Mouse (Mus musculus) CH12.LX (cell line): Measurements from ENCODE around the gene H2-Eb2. TPM values are rescaled to one million over a fixed set of nuclear protein-coding genes. Genes with fewer than 3 reads are reported as not detected.

Source experiments
- DNase-seq: peaks from one replicate; pipeline ENCODE4 v3.0.0-alpha.2; 2013; ENCODE audit errors: extremely low read depth
- H3K27ac ChIP-seq: 2 replicates; pipeline ENCODE4 v1.5.1; 2012; ENCODE audit warnings: low read depth, mild to moderate bottlenecking, control low read depth, moderate library complexity; ENCODE audit not compliant: insufficient read depth
- H3K27me3 ChIP-seq: replicated peaks from 2 replicates; pipeline ENCODE3; 2012; ENCODE audit warnings: inconsistent platforms
- H3K36me3 ChIP-seq, 2 experiments: replicated peaks in 1 of 2; 2 replicates each; pipeline versions ENCODE3 to v1.6.1; 2012; ENCODE audit warnings: inconsistent platforms in 1 of 2, low read length in 1 of 2, mild to moderate bottlenecking in 1 of 2, mixed read lengths in 1 of 2, moderate library complexity in 1 of 2; ENCODE audit not compliant: control insufficient read depth in 1 of 2, insufficient read depth in 1 of 2
- H3K4me1 ChIP-seq, 2 experiments: 2 replicates each; pipeline ENCODE4 v1.6.1; 2012; ENCODE audit warnings: inconsistent platforms in 1 of 2, moderate library complexity in 1 of 2; ENCODE audit not compliant: insufficient read depth in 2 of 2, control insufficient read depth in 1 of 2
- H3K4me2 ChIP-seq: 2 replicates; pipeline ENCODE4 v1.6.1; 2012; ENCODE audit warnings: low read depth, mild to moderate bottlenecking, control low read depth; ENCODE audit not compliant: poor library complexity, insufficient read depth, severe bottlenecking
- H3K4me3 ChIP-seq, 3 experiments: fragments of 150-350 bp in 1 of 3; sonication (generic) in 1 of 3; replicated peaks in 1 of 3; 2 replicates each; pipeline versions ENCODE3 to v1.5.1; 2011 to 2012; ENCODE audit warnings: low read depth in 2 of 3, low read length in 2 of 3, mild to moderate bottlenecking in 2 of 3, moderate library complexity in 2 of 3, control low read depth in 1 of 3, improper control_type of control experiment in 1 of 3, inconsistent platforms in 1 of 3, mixed read lengths in 1 of 3; ENCODE audit not compliant: poor library complexity in 1 of 3
- H3K79me2 ChIP-seq: replicated peaks from 2 replicates; pipeline ENCODE4 v1.6.1; 2012; ENCODE audit warnings: mild to moderate bottlenecking, moderate library complexity; ENCODE audit not compliant: control insufficient read depth, poor library complexity, insufficient read depth, severe bottlenecking; ENCODE audit errors: extremely low read depth
- H3K9ac ChIP-seq: 2 replicates; pipeline ENCODE4 v1.6.1; 2012; ENCODE audit warnings: low read depth, mild to moderate bottlenecking, control low read depth, moderate library complexity; ENCODE audit not compliant: insufficient read depth
- H3K9me3 ChIP-seq: replicated peaks from 2 replicates; pipeline ENCODE3; 2012; ENCODE audit warnings: low read length, inconsistent platforms, mixed read lengths
- BHLHE40 ChIP-seq: IDR thresholded peaks from 2 replicates; pipeline ENCODE4 v1.6.1; 2011; ENCODE audit warnings: mild to moderate bottlenecking, low read depth, low read length, improper control_type of control experiment
- CHD1 ChIP-seq: IDR thresholded peaks from 2 replicates; pipeline ENCODE4 v1.6.1; 2012; ENCODE audit warnings: low read depth, low read length, improper control_type of control experiment, inconsistent platforms
- CHD2 ChIP-seq: IDR thresholded peaks from 2 replicates; pipeline ENCODE4 v1.6.1; 2011; ENCODE audit warnings: low read length, improper control_type of control experiment
- CTCF ChIP-seq, 2 experiments: IDR thresholded peaks in 1 of 2; conservative IDR thresholded peaks in 1 of 2; 2 replicates each; pipeline ENCODE4 v1.5.1; 2011 to 2012; ENCODE audit warnings: low read depth in 2 of 2, low read length in 2 of 2, improper control_type of control experiment in 1 of 2, inconsistent platforms in 1 of 2, mild to moderate bottlenecking in 1 of 2, moderate library complexity in 1 of 2
- EP300 ChIP-seq: IDR thresholded peaks from 2 replicates; pipeline ENCODE4 v1.6.1; 2011; ENCODE audit warnings: low read length, improper control_type of control experiment
- ETS1 ChIP-seq: conservative IDR thresholded peaks from 2 replicates; pipeline ENCODE4 v1.6.1; 2012; ENCODE audit warnings: low read depth, mild to moderate bottlenecking, inconsistent platforms, low read length, improper control_type of control experiment, moderate library complexity
- IRF4 ChIP-seq: IDR thresholded peaks from 2 replicates; pipeline ENCODE4 v1.6.1; 2014; ENCODE audit warnings: low read depth, mild to moderate bottlenecking, inconsistent platforms, low read length, improper control_type of control experiment
- MAX ChIP-seq: IDR thresholded peaks from 2 replicates; pipeline ENCODE4 v1.6.1; 2011; ENCODE audit warnings: low read length, improper control_type of control experiment
- MAZ ChIP-seq: IDR thresholded peaks from 2 replicates; pipeline ENCODE4 v1.6.1; 2012; ENCODE audit warnings: low read depth, mild to moderate bottlenecking, inconsistent platforms, low read length, improper control_type of control experiment, moderate library complexity
- MEF2A ChIP-seq: IDR thresholded peaks from 2 replicates; pipeline ENCODE4 v1.6.1; 2014; ENCODE audit warnings: low read depth, mild to moderate bottlenecking, inconsistent platforms, low read length, improper control_type of control experiment, borderline replicate concordance
- MXI1 ChIP-seq: IDR thresholded peaks from 2 replicates; pipeline ENCODE4 v1.6.1; 2011; ENCODE audit warnings: mild to moderate bottlenecking, low read depth, low read length, improper control_type of control experiment
- MYC ChIP-seq: IDR thresholded peaks from 2 replicates; pipeline ENCODE4 v1.6.1; 2011; ENCODE audit warnings: low read depth, mild to moderate bottlenecking, improper control_type of control experiment, low read length
- PAX5 ChIP-seq: IDR thresholded peaks from 2 replicates; pipeline ENCODE4 v1.6.1; 2012; ENCODE audit warnings: low read length, inconsistent platforms, mixed read lengths
- RAD21 ChIP-seq: IDR thresholded peaks from 2 replicates; pipeline ENCODE4 v1.6.1; 2011; ENCODE audit warnings: low read depth, mild to moderate bottlenecking, low read length, improper control_type of control experiment, moderate library complexity
- SMC3 ChIP-seq: IDR thresholded peaks from 2 replicates; pipeline ENCODE4 v1.6.1; 2011; ENCODE audit warnings: low read depth, low read length, improper control_type of control experiment
- USF1 ChIP-seq: IDR thresholded peaks from 2 replicates; pipeline ENCODE4 v1.6.1; 2014; ENCODE audit warnings: low read depth, mild to moderate bottlenecking, inconsistent platforms, low read length, improper control_type of control experiment
- USF2 ChIP-seq: conservative IDR thresholded peaks from 2 replicates; pipeline ENCODE4 v1.6.1; 2011; ENCODE audit warnings: low read depth, low read length, improper control_type of control experiment
- dilution Hi-C: fragments of 300-500 bp; cut with MboI; formaldehyde crosslinking; loops from 2 replicates; pipeline ENCODE4 v1.14.3; 2020; ENCODE audit warnings: low sequenced_read_pairs; ENCODE audit not compliant: extremely low pct_unique_long_range_greater_than_20kb, extremely low pct_ligation_motif_present
- in situ Hi-C: fragments of 300-500 bp; cut with MboI; formaldehyde crosslinking; loops from 3 replicates; pipeline ENCODE4 v1.14.3; 2019; ENCODE audit warnings: low sequenced_read_pairs, low pct_ligation_motif_present, low pct_unique_long_range_greater_than_20kb, mixed read lengths
- polyA plus RNA-seq: library from polyadenylated mRNA; unstranded; fragments of >175 nt; gene quantifications from 2 replicates; pipeline ENCODE4 v1.2.1, GENCODE M21; 2012; ENCODE audit warnings: low read depth; ENCODE audit not compliant: insufficient read length
- total RNA-seq, 2 experiments: library from RNA; depleted of rRNA; stranded (reverse); fragments of 300-350 nt in 1 of 2; fragments of >200 nt in 1 of 2; gene quantifications; 2 replicates each; pipeline ENCODE4 v1.2.3; 2012 to 2014

The H2-Eb2 gene
- total and polyA plus RNA-seq, 3 experiments = 5.8 to 11.4 (median 10.9) TPM

GRCm38 (mm10) chr17:34362954-34363546 is 37.6 kb downstream of the H2-Eb2 start:
- Histone ChIP-seq H3K27ac (no peak overlapping the region), H3K27me3 (no peaks in the 10 kb centered on the region), H3K36me3 (no peaks in the 10 kb centered on the region), H3K9me3 (no peaks in the 10 kb centered on the region), H3K79me2 (no peaks in the 10 kb centered on the region), H3K4me2 (no peak overlapping the region), H3K4me3 (no peak overlapping the region), H3K9ac (no peak overlapping the region), H3K4me1 (peaks cover 13 to 47% of the 10 kb centered on the region in 2 experiments)
- in situ Hi-C loops (no loop called here), dilution Hi-C loops (no loop called here)
- peak; percentile 63 for DNase-seq
- peak; percentile 86 for TF ChIP-seq BHLHE40
- TF ChIP-seq USF1 = peak; percentile 18; the same call in 1 of the 2 replicates
- no peak for TF ChIP-seq CTCF (conservative IDR thresholded peaks at IDR 0.05 in 1 of 2, IDR thresholded peaks at IDR 0.05 in 1 of 2; ENCODE audit: low read depth in 2 of 2, low read length in 2 of 2)
- TF ChIP-seq PAX5 = no peak
- peak; percentile 42; the same call in 1 of the 2 replicates for TF ChIP-seq ETS1
- TF ChIP-seq MXI1 = peak; percentile 25; the same call in 1 of the 2 replicates
- peak; percentile 77 for TF ChIP-seq MYC
- peak; percentile 80 for TF ChIP-seq MAX

- DNase-seq = peak; percentile 53
- no peak overlapping the region for H3K4me2 ChIP-seq
- no peak overlapping the region for H3K4me3 ChIP-seq
- peaks cover 0 to 3% of the 10 kb centered on the region in 2 experiments for H3K36me3 ChIP-seq
- no peaks in the 10 kb centered on the region for H3K27me3 ChIP-seq
- peak; percentile 43 for TF ChIP-seq RAD21
- TF ChIP-seq CHD1 = no peak
- TF ChIP-seq IRF4 = 0 out of 2 replicates have a peak, but pooled peaks have one; percentile 15
- no peak for TF ChIP-seq MEF2A
- peak; percentile 25 for TF ChIP-seq SMC3
- no peak for TF ChIP-seq USF2
- peak in 1 of 2 experiments; percentile 53; a peak in 2 of 4 replicates for TF ChIP-seq CTCF (conservative IDR thresholded peaks at IDR 0.05 in 1 of 2, IDR thresholded peaks at IDR 0.05 in 1 of 2; ENCODE audit: low read depth in 2 of 2, low read length in 2 of 2)
- peak; percentile 31; the same call in 1 of the 2 replicates for TF ChIP-seq EP300
- no peak for TF ChIP-seq MAZ
- peak; percentile 44; the same call in 1 of the 2 replicates for TF ChIP-seq CHD2
- H3K79me2 ChIP-seq = no peaks in the 10 kb centered on the region
- dilution Hi-C loops = no loop called here
- H3K4me1 ChIP-seq = peaks cover 13 to 47% of the 10 kb centered on the region in 2 experiments
- H3K27ac ChIP-seq = no peak overlapping the region
- H3K9ac ChIP-seq = no peak overlapping the region
- in situ Hi-C loops = no loop called here
- no peaks in the 10 kb centered on the region for H3K9me3 ChIP-seq
These were observed 38.3 kb downstream of the H2-Eb2 start for GRCm38 (mm10) chr17:34363676-34364310.
